Mouse (Mus musculus) cerebellum, adult 11 months (tissue): ENCODE measurements around the gene Trappc11.
"Not testable (repeated sequence)": the region's sequence is repeated elsewhere in the genome, so short reads cannot be mapped to it uniquely, and the experiment has no call there.

Source experiments
- DNase-seq: peaks from one replicate; pipeline ENCODE4 v3.0.0; 2022

The Trappc11 gene

DNA sequence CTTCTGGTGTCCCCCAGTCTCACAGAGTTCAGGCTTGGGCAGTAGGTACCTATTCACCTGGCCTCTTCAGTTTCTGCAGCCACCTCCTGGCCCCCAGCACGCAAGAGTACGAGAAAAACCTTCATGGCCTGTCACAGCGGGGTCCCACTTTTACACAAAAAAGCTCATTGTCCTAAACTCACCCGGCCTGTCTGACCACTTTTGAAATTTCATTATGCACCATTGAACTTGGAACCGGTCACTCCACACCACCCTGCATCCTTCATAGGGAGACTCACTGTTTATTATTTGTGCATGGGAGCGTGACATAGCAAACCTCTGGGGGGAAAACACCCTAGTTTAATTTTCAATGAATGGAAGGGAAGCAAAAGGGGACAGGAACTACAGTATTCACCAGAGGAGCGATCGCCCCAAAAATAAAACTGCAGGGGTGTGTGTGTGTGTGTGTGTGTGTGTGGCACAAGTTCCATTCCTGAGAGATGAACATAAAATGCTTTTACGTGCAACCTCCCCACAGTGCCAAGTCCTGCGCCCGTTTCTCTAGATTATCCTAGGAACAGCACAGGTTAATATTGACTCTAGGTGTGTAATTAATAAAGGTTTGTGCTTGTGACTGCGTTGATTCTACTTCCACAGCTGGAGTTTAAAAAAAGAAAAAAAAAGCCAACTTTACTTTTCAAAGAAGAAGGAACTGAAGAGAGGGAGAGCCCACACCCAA lies 50.8 kb downstream of the Trappc11 start:
- no peak for DNase-seq

DNA sequence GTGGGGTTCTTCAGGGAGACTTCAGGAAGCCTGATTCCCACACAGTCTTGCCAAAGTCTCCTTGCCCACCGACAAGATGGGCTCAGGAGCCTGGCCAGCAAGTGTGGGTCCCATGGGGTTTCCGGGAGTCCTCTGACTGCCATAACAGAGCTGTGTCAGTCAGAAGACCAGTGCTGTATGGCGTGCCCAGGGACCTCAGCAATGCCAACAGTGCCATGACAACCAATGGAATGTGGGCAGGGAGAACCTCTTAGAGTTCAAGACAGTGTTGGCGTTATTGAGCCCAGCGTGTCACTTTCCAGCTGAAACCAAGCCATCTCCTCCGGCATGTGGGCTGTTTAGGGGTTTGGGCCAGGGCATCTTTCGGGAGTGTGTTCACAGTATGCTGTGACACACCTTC lies 53.2 kb downstream of the Trappc11 start:
- no peak for DNase-seq

DNA sequence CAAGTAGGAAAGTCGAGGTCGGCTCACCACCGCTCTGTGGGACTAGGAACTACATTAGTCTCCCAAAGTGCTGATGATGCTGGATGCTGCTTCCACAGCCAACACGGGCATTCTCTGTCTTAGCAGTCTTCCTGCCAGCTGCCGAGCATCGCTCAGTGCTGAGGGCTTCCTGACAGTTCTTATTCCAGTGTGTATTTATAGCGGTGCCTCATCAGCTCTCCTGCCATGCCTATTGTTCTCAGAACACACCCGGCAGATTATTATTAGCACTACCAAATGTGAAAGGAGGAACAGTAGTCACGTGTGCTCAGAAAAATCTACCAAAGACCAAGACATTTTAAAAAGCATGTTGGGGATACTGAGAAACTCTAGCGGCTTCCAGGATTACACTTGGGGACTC lies 71.6 kb downstream of the Trappc11 start:
- DNase-seq = no peak

DNA sequence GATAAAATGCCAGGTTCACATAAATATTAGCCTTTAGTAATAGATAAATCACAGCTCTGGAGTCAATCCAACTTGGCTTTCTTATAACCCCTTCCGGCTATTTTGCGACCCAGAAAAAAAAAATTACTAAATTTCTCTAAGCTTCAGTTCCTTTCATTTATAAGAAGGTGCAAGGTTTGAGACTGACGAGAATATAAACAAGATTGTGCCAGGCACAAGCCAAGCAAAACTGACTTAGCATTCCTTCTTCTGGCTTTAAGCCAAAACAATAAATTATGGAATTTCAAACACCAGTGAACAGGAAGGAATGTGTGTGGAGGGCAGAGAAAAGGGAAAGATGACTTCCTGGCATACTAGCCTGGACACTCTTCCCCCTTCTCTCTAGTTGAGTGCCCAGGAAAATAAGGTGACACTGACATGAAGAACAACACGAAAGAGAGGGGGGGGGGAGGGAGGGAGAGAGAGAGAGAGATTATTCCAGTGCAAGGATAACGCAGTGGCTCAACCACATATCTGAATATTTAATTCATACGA lies 74.0 kb downstream of the Trappc11 start:
- DNase-seq = no peak

DNA sequence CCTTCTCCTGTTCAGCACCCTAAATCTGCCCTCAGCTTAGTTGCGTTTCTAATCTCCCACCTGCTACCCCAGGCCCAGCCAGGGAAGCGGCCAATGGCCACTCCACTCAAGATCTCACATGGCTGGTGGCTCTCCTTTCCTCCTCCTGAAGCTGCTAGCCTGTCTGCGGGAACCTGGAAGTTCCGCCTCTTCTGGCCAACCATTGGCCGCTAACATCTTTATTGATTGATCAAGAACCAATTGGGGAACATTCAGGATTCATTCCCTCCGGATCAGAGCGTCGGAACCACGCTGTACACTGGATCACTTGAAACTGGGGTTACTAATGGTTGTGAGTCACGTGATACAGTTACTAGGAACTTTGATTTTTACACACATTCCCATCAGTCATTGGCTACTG lies 74.7 kb downstream of the Trappc11 start:
- DNase-seq = no peak

DNA sequence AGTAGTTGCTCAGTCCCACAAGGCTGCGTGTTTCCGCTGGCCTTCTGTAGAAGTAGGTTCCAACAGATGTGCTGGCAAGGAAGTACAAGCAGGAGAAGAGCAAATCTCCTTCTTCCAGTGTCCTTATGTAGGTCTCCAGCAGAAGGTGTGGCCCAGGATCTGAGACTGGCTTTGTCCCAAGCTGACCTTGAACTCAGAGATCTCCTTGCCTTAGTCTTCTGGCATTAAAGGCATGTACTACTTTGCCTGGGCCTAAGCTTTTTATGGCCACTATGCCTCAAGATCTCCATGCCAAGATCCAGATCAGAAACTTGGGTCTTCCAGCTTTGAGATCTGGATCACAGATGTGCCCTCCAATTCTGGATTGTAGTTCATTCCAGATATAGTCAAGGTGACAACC lies 84.1 kb downstream of the Trappc11 start:
- not testable (repeated sequence) for DNase-seq

DNA sequence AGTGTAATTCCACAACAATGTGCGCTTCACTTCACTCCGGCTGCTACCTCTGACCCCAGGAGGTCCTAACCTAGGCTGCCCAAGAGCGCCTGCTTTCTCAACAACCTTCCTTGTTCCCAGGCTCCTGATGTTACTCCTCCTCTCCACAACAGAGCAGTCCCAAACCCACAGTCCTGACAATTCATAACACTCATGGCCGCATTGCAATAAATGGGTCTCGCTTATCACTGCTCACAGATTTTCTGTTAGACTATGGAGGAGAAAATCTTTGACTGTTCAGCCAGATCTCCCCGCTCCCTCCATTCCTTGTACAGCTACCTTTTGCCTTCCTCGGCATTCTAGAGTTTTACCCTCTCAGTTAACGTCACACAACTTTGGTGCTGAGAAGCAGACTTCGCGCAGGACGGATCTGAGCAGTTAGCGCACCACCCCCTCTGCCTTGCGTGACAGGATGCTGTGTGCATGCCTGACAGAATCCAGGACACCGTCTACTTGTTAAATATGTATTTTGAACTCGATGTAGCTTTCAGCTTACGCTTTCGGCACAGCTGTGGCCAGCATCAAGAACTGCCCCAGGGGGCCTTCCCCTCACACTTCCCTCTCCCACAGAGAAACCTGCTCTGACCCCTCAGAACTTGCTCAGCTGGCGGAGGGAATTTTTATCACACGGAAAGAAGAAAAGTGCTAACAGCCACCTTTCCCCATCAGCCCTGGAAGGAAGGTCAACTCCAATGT lies 86.8 kb downstream of the Trappc11 start, which contains the start of gene Stox2:
TSS of gene Stox2 (minus strand) at position 51 of the 735 bp plus-strand sequence.
- DNase-seq = no peak
